Mouse (Mus musculus) neural tube, embryonic 14.5 days (tissue): ENCODE data around the gene Tspan9. TPM values are rescaled to one million over a fixed set of nuclear protein-coding genes. Genes with fewer than 3 reads are reported as not detected.

Experiments used
- ATAC-seq: fragments of 200-750 bp; cut with Nextera tagmentation; 2 replicates; pipeline ENCODE4 v1.8.0; 2017; ENCODE audit warnings: low read depth, mild to moderate bottlenecking, moderate TSS enrichment, moderate library complexity
- H3K27ac ChIP-seq: fragments of 300-500 bp; sonication (generic); 2 replicates; pipeline ENCODE4 v1.5.1; 2014; ENCODE audit warnings: low read depth, mild to moderate bottlenecking, control low read depth, low read length, moderate library complexity, mixed read lengths
- H3K27me3 ChIP-seq: fragments of 300-500 bp; sonication (generic); 2 replicates; pipeline ENCODE4 v1.6.1; 2014; ENCODE audit warnings: low read length; ENCODE audit not compliant: control insufficient read depth, insufficient read depth
- H3K36me3 ChIP-seq: fragments of 300-500 bp; sonication (generic); 2 replicates; pipeline ENCODE4 v1.6.1; 2014; ENCODE audit warnings: low read length, mixed read lengths; ENCODE audit not compliant: control insufficient read depth, insufficient read depth
- H3K4me1 ChIP-seq: fragments of 300-500 bp; sonication (generic); 2 replicates; pipeline ENCODE4 v1.6.1; 2014; ENCODE audit warnings: low read length; ENCODE audit not compliant: control insufficient read depth, insufficient read depth
- H3K4me2 ChIP-seq: fragments of 300-500 bp; sonication (generic); 2 replicates; pipeline ENCODE4 v1.6.1; 2014; ENCODE audit warnings: mild to moderate bottlenecking, low read depth, low read length, control low read depth
- H3K4me3 ChIP-seq: fragments of 300-500 bp; sonication (generic); 2 replicates; pipeline ENCODE4 v1.5.1; 2014; ENCODE audit warnings: low read depth, low read length, control low read depth, mixed read lengths
- H3K9ac ChIP-seq: fragments of 300-500 bp; sonication (generic); replicated peaks from 2 replicates; pipeline ENCODE4 v1.6.1; 2014; ENCODE audit warnings: low read depth, mild to moderate bottlenecking, control low read depth, low read length, mixed read lengths
- H3K9me3 ChIP-seq: fragments of 300-500 bp; sonication (generic); 2 replicates; pipeline ENCODE4 v1.6.1; 2016; ENCODE audit warnings: low read length; ENCODE audit not compliant: control insufficient read depth
- WGBS: fragments of 180-500 bp; shearing (Covaris S2); extraction: QIAGEN DNeasy Blood & Tissue Kit; methylation state at CpG from one replicate; pipeline ENCODE4 v1.1.7; 2014; 5-methylcytosine and 5-hydroxymethylcytosine counted together
- polyA plus RNA-seq: library from polyadenylated mRNA; unstranded; fragments of >200 nt; fragmentation: Nextera tagmentation; extraction: Ambion mirVana; gene quantifications from 2 replicates; pipeline ENCODE4 v1.2.1, GENCODE M21; 2014

Gene Tspan9
- 32.1 and 42.6 TPM in 2 replicates for polyA plus RNA-seq

GRCm38 (mm10) chr6:128143390-128144020 lies at the start of gene Tspan9:
Tspan9 (minus strand) TSS chr6:128143594.
- Histone ChIP-seq H3K4me3 (peak within 1 kb of the TSS; percentile 66), H3K4me2 (peak within 1 kb of the TSS; percentile 90), H3K4me1 (0 out of 2 replicates have a peak, but pooled peaks cover 6% of the 10 kb centered on the region), H3K9me3 (no peaks in the 10 kb centered on the region), H3K9ac (peak within 1 kb of the TSS; percentile 82), H3K27me3 (no peaks in the 10 kb centered on the region), H3K36me3 (no peaks in the 10 kb centered on the region), H3K27ac (no peak within 1 kb of the TSS)
- ATAC-seq = peak; percentile 85
- WGBS = 0% methylated on average over 48 of the region's 56 CpGs

GRCm38 (mm10) chr6:128183521-128183920 lies 40.1 kb upstream of the Tspan9 start:
- no peak overlapping the region for H3K27ac ChIP-seq
- 45% methylated on average over 2 of the region's 2 CpGs for WGBS
- no peak overlapping the region for H3K4me2 ChIP-seq
- no peaks in the 10 kb centered on the region for H3K27me3 ChIP-seq
- ATAC-seq = no peak
- H3K9me3 ChIP-seq = no peaks in the 10 kb centered on the region
- no peak overlapping the region for H3K9ac ChIP-seq
- H3K4me3 ChIP-seq = no peak overlapping the region
- no peaks in the 10 kb centered on the region for H3K4me1 ChIP-seq
- H3K36me3 ChIP-seq = no peaks in the 10 kb centered on the region

GRCm38 (mm10) chr6:128181176-128181575 lies 37.8 kb upstream of the Tspan9 start:
- H3K27me3 ChIP-seq = no peaks in the 10 kb centered on the region
- no peaks in the 10 kb centered on the region for H3K36me3 ChIP-seq
- no peaks in the 10 kb centered on the region for H3K4me1 ChIP-seq
- no peak overlapping the region for H3K4me3 ChIP-seq
- no peak for ATAC-seq
- 75% methylated on average over 5 of the region's 5 CpGs for WGBS
- H3K9ac ChIP-seq = no peak overlapping the region
- no peak overlapping the region for H3K27ac ChIP-seq
- no peaks in the 10 kb centered on the region for H3K9me3 ChIP-seq
- no peak overlapping the region for H3K4me2 ChIP-seq

- H3K27ac ChIP-seq = no peak overlapping the region
- H3K9ac ChIP-seq = no peak overlapping the region
- no peak for ATAC-seq
- no peak overlapping the region for H3K4me3 ChIP-seq
- no peaks in the 10 kb centered on the region for H3K27me3 ChIP-seq
- no peaks in the 10 kb centered on the region for H3K36me3 ChIP-seq
- no peak overlapping the region for H3K4me2 ChIP-seq
- WGBS = 94% methylated on average over 1 of the region's 1 CpGs
- H3K4me1 ChIP-seq = no peaks in the 10 kb centered on the region
- H3K9me3 ChIP-seq = no peaks in the 10 kb centered on the region
Observed at GRCm38 (mm10) chr6:128179651-128180050, 36.3 kb upstream of the Tspan9 start.

GRCm38 (mm10) chr6:128179247-128179646 lies 35.9 kb upstream of the Tspan9 start:
- Histone ChIP-seq H3K4me1 (no peaks in the 10 kb centered on the region), H3K9me3 (no peaks in the 10 kb centered on the region), H3K27me3 (no peaks in the 10 kb centered on the region), H3K36me3 (no peaks in the 10 kb centered on the region), H3K4me3 (no peak overlapping the region), H3K4me2 (no peak overlapping the region), H3K27ac (no peak overlapping the region), H3K9ac (no peak overlapping the region)
- 69% methylated on average over 5 of the region's 5 CpGs for WGBS
- no peak for ATAC-seq

- no peaks in the 10 kb centered on the region for H3K4me1 ChIP-seq
- no peaks in the 10 kb centered on the region for H3K36me3 ChIP-seq
- no peak overlapping the region for H3K4me2 ChIP-seq
- no peak overlapping the region for H3K4me3 ChIP-seq
- no peak overlapping the region for H3K27ac ChIP-seq
- 91% methylated on average over 2 of the region's 2 CpGs for WGBS
- no peak overlapping the region for H3K9ac ChIP-seq
- ATAC-seq = no peak
- H3K27me3 ChIP-seq = no peaks in the 10 kb centered on the region
- H3K9me3 ChIP-seq = no peaks in the 10 kb centered on the region
Observed at GRCm38 (mm10) chr6:128178681-128179080, 35.3 kb upstream of the Tspan9 start.

GRCm38 (mm10) chr6:128168785-128169679 lies 25.6 kb upstream of the Tspan9 start:
- Histone ChIP-seq H3K36me3 (no peaks in the 10 kb centered on the region), H3K27me3 (no peaks in the 10 kb centered on the region), H3K27ac (no peak overlapping the region), H3K4me1 (no peaks in the 10 kb centered on the region), H3K9ac (no peak overlapping the region), H3K9me3 (no peaks in the 10 kb centered on the region), H3K4me3 (no peak overlapping the region), H3K4me2 (no peak overlapping the region)
- WGBS = 63% methylated on average over 6 of the region's 6 CpGs
- ATAC-seq = no peak

- H3K4me2 ChIP-seq = no peak overlapping the region
- ATAC-seq = no peak
- H3K9me3 ChIP-seq = no peaks in the 10 kb centered on the region
- H3K27me3 ChIP-seq = no peaks in the 10 kb centered on the region
- no peaks in the 10 kb centered on the region for H3K36me3 ChIP-seq
- no peak overlapping the region for H3K9ac ChIP-seq
- WGBS = 76% methylated on average over 2 of the region's 2 CpGs
- H3K4me3 ChIP-seq = no peak overlapping the region
- no peaks in the 10 kb centered on the region for H3K4me1 ChIP-seq
- no peak overlapping the region for H3K27ac ChIP-seq
Observed at GRCm38 (mm10) chr6:128165564-128165963, 22.2 kb upstream of the Tspan9 start.

GRCm38 (mm10) chr6:128164632-128165031 lies 21.2 kb upstream of the Tspan9 start:
- H3K4me2 ChIP-seq = no peak overlapping the region
- H3K4me1 ChIP-seq = no peaks in the 10 kb centered on the region
- no peak overlapping the region for H3K9ac ChIP-seq
- no peaks in the 10 kb centered on the region for H3K27me3 ChIP-seq
- H3K9me3 ChIP-seq = no peaks in the 10 kb centered on the region
- no peak overlapping the region for H3K27ac ChIP-seq
- no peak for ATAC-seq
- H3K36me3 ChIP-seq = no peaks in the 10 kb centered on the region
- 88% methylated on average over 8 of the region's 8 CpGs for WGBS
- no peak overlapping the region for H3K4me3 ChIP-seq
